Mouse (Mus musculus): ENCODE measurements around the gene Erich6b.

DNA sequence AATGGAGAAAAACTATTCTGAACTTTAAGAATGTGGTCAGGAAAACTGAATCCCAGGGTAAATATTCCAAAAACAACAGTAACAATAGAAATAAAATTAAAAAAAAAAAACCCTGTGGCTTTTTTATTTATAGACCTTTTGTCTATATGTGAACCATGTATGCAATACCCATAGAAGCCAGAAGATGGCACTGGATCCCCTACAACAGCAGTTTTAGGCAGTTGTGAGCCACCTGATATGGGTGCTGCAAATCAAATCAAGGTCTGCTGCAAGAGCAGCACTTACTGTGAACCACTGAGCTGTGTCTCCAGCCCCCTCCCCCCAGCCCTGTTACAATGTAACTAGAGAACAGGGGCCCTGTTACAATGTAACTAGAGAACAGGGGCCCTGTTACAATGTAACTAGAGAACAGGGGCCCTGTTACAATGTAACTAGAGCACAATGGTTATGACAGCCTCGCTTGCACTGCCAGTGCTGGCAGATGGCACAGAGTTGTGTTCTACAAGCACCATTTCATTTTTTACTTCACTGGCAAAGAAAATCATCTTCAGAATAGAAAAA, 27.1 kb downstream of the Erich6b start:
- TF ChIP-seq CTCF (conservative IDR thresholded peaks at IDR 0.05; ENCODE audit: insufficient read depth, insufficient read length, low read depth, low read length) (no peak), POLR2A (IDR thresholded peaks at IDR 0.05; ENCODE audit: low read depth, low read length) (no peak)

Data from kidney, adult 2 months (tissue).